Mouse (Mus musculus) layer of hippocampus, adult 9-10 months (tissue): Measurements from ENCODE around the gene Kpna2.
A peak's percentile ranks its signal among the peaks of the same experiment; 100 is the strongest.
"Not testable (repeated sequence)": the region's sequence is repeated elsewhere in the genome, so short reads cannot be mapped to it uniquely, and the experiment has no call there.

Experiments
- DNase-seq: peaks from one replicate; pipeline ENCODE4 v3.0.0; 2022; ENCODE audit warnings: low spot score

The Kpna2 gene

GRCm38 (mm10) chr11:107018606-107019005 lies 19.3 kb upstream of the Kpna2 start:
- DNase-seq: no peak

GRCm38 (mm10) chr11:107017339-107017886 lies 18.1 kb upstream of the Kpna2 start:
- DNase-seq: no peak

GRCm38 (mm10) chr11:107016893-107017292 lies 17.6 kb upstream of the Kpna2 start:
- no peak for DNase-seq

- DNase-seq: not testable (repeated sequence)
Observed at GRCm38 (mm10) chr11:107015535-107016187, 16.3 kb upstream of the Kpna2 start.

- no peak for DNase-seq
Observed at GRCm38 (mm10) chr11:107014597-107015309, 15.4 kb upstream of the Kpna2 start.

GRCm38 (mm10) chr11:107014020-107014585 lies 14.8 kb upstream of the Kpna2 start:
- no peak for DNase-seq

GRCm38 (mm10) chr11:107012324-107013017 lies 13.1 kb upstream of the Kpna2 start:
- DNase-seq: peak; percentile 99

GRCm38 (mm10) chr11:107011669-107012323 lies 12.5 kb upstream of the Kpna2 start:
- no peak for DNase-seq

GRCm38 (mm10) chr11:107011171-107011570 lies 11.8 kb upstream of the Kpna2 start:
- DNase-seq: no peak

GRCm38 (mm10) chr11:107010447-107010846 lies 11.1 kb upstream of the Kpna2 start:
- DNase-seq: no peak

GRCm38 (mm10) chr11:107005538-107005937 lies 6.2 kb upstream of the Kpna2 start:
- no peak for DNase-seq

GRCm38 (mm10) chr11:107001760-107002675 lies 2.7 kb upstream of the Kpna2 start:
- no peak for DNase-seq

GRCm38 (mm10) chr11:106999949-107000513 lies 690 bp upstream of the Kpna2 start:
- no peak for DNase-seq

- DNase-seq: no peak
Observed at GRCm38 (mm10) chr11:106998651-106999150, 640 bp downstream of the Kpna2 start.

- DNase-seq: no peak
Observed at GRCm38 (mm10) chr11:106997976-106998375, 1.4 kb downstream of the Kpna2 start.

GRCm38 (mm10) chr11:106996492-106996891 lies 2.8 kb downstream of the Kpna2 start:
- not testable (repeated sequence) for DNase-seq

- DNase-seq: no peak
Observed at GRCm38 (mm10) chr11:106994246-106995085, 4.9 kb downstream of the Kpna2 start.

- DNase-seq: no peak
Observed at GRCm38 (mm10) chr11:106987384-106987783, 12.0 kb downstream of the Kpna2 start.

GRCm38 (mm10) chr11:106985979-106986604 lies 13.2 kb downstream of the Kpna2 start:
- not testable (repeated sequence) for DNase-seq
